Mouse (Mus musculus) intestine, embryonic 15.5 days (tissue): ENCODE measurements around the gene Galk1. TPM values are rescaled to one million over a fixed set of nuclear protein-coding genes. Genes with fewer than 3 reads are reported as not detected.

Experiments
- ATAC-seq: fragments of 200-750 bp; cut with Nextera tagmentation; 2 replicates; pipeline ENCODE4 v1.8.0; 2017; ENCODE audit warnings: moderate TSS enrichment, moderate library complexity
- H3K27ac ChIP-seq: fragments of 300-500 bp; sonication (generic); 2 replicates; pipeline ENCODE4 v1.5.1; 2015; ENCODE audit warnings: mild to moderate bottlenecking, inconsistent platforms
- H3K27me3 ChIP-seq: fragments of 300-500 bp; sonication (generic); replicated peaks from 2 replicates; pipeline ENCODE4 v1.6.1; 2015; ENCODE audit warnings: inconsistent platforms
- H3K36me3 ChIP-seq: fragments of 300-500 bp; sonication (generic); 2 replicates; pipeline ENCODE4 v1.6.1; 2015; ENCODE audit warnings: inconsistent platforms
- H3K4me1 ChIP-seq: fragments of 300-500 bp; sonication (generic); replicated peaks from 2 replicates; pipeline ENCODE4 v1.6.1; 2015; ENCODE audit warnings: inconsistent platforms
- H3K4me2 ChIP-seq: fragments of 300-500 bp; sonication (generic); replicated peaks from 2 replicates; pipeline ENCODE4 v1.6.1; 2015; ENCODE audit warnings: mild to moderate bottlenecking, inconsistent platforms
- H3K4me3 ChIP-seq: fragments of 300-500 bp; sonication (generic); replicated peaks from 2 replicates; pipeline ENCODE4 v1.5.1; 2015; ENCODE audit warnings: inconsistent platforms
- H3K9ac ChIP-seq: fragments of 300-500 bp; sonication (generic); 2 replicates; pipeline ENCODE4 v1.6.1; 2015; ENCODE audit warnings: inconsistent platforms
- H3K9me3 ChIP-seq: fragments of 300-500 bp; sonication (generic); 2 replicates; pipeline ENCODE4 v1.6.1; 2016; ENCODE audit warnings: inconsistent platforms
- WGBS: fragments of 180-500 bp; shearing (Covaris S2); methylation state at CpG from one replicate; pipeline ENCODE4 v1.1.7; 2015; 5-methylcytosine and 5-hydroxymethylcytosine counted together
- polyA plus RNA-seq: library from polyadenylated mRNA; unstranded; fragments of >200 nt; fragmentation: Nextera tagmentation; extraction: Ambion mirVana; gene quantifications from 2 replicates; pipeline ENCODE4 v1.2.1, GENCODE M21; 2015

Gene Galk1
- polyA plus RNA-seq, 1 experiment from 2014 or later, result 274 TPM

DNA sequence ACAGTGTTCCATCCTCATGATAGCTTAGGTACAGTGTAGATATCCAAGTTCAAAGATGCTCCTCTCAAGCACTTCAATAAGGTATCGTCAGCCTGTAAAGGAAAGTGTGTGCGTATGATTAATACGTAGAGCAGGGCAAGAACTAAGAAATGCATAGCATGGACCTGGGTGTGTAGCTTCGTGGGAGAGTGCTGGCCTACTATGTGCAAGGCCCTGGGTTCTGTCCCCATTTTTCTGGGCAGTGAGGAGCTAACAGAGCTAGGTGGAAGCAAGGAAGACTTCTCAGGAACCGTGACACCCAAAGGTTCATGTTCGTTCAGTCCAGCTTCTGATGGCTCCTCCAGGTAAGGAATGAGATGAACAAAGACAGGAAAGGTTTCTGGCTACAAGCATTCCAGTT, 32.7 kb upstream of the Galk1 start:
- Histone ChIP-seq H3K27me3 (no peaks in the 10 kb centered on the region), H3K36me3 (peaks cover 43% of the 10 kb centered on the region), H3K9me3 (no peaks in the 10 kb centered on the region), H3K4me2 (no peak overlapping the region), H3K4me1 (no peaks in the 10 kb centered on the region), H3K4me3 (no peak overlapping the region), H3K27ac (no peak overlapping the region), H3K9ac (no peak overlapping the region)
- ATAC-seq, result no peak
- 97% methylated on average over 6 of the region's 6 CpGs for WGBS

DNA sequence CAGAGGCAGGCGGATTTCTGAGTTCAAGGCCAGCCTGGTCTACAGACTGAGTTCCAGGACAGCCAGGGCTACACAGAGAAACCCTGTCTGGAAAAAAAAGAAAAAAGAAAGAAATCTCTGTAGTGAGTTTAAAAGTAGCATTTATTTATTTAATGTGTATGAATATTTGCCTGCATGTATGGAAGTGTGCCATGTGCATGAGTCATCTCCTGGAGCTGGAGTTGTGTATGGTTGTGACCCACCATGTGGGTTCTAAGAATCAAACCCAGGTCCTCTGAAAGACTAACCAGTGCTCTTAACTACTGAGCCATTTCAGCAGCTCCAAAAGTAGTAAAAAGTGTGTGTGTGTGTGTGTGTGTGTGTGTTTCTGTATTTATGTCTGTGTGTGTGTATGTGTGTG, 30.8 kb upstream of the Galk1 start:
- Histone ChIP-seq H3K4me1 (no peaks in the 10 kb centered on the region), H3K36me3 (peaks cover 26% of the 10 kb centered on the region), H3K4me2 (no peak overlapping the region), H3K9me3 (no peaks in the 10 kb centered on the region), H3K9ac (no peak overlapping the region), H3K4me3 (no peak overlapping the region), H3K27ac (no peak overlapping the region), H3K27me3 (no peaks in the 10 kb centered on the region)
- WGBS, result 100% methylated on average over 1 of the region's 1 CpGs
- ATAC-seq, result no peak

DNA sequence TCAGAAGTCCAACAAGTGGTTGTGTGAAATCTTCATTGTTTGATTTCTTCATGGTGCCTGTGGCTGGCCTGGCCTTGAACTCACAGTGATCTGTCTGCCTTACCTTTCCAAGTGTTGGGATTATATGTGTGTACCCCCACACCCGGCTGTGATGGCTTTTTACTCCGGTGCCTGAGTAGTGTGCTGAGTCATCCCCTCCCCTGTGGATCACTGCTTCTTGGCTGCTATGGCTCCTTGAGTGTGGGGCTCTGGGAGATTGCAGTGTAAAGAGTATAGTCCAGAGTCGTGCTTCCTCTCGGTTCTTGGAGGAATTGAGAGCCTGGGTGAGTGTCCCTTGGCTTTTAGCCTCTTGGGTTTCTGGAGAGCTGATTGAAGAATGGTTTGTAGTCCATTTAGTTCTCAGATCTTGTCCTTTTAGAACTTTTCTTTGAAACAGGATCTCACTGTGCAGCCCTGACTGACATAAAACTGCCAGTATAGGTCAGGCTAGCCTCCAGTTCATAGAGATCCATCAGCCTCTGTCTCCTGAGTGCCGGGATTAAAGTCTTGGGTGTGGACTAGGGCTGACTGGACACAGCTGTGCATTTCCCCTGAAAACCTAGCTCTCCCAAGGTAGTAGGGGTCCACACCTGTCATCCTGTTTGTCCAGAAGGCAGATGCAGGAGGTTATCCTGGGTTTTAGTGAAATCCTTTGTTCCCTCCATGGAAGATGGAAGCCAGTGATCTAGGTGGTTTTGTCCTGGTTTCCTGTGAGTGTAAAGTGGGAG, 30.0 kb upstream of the Galk1 start:
- no peak overlapping the region for H3K9ac ChIP-seq
- no peaks in the 10 kb centered on the region for H3K4me1 ChIP-seq
- ATAC-seq, result no peak
- 83% methylated on average over 5 of the region's 5 CpGs for WGBS
- no peaks in the 10 kb centered on the region for H3K9me3 ChIP-seq
- no peak overlapping the region for H3K4me2 ChIP-seq
- no peak overlapping the region for H3K4me3 ChIP-seq
- H3K27me3 ChIP-seq, result no peaks in the 10 kb centered on the region
- no peak overlapping the region for H3K27ac ChIP-seq
- H3K36me3 ChIP-seq, result peaks cover 20% of the 10 kb centered on the region

DNA sequence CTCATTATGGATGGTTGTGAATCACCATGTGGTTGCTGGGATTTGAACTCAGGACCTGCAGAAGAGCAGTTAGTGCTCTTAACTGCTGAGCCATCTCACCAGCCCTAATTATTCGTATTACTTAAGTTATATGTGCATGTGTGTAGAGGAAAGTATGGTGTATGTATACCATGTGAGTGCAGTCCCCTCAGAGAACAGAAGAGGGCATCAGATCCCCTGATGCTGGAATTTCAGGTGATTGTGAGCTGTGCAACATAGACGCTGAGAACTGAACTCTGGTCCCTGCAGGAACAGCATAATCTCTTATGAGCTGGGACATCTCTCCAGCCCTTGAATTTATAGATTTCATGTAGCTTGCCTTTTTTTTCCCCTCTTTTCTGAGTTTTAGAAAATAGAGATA, 29.3 kb upstream of the Galk1 start:
- H3K4me2 ChIP-seq, result no peak overlapping the region
- H3K9me3 ChIP-seq, result no peaks in the 10 kb centered on the region
- no peaks in the 10 kb centered on the region for H3K4me1 ChIP-seq
- WGBS, result 99% methylated on average over 2 of the region's 2 CpGs
- no peak overlapping the region for H3K4me3 ChIP-seq
- H3K27me3 ChIP-seq, result no peaks in the 10 kb centered on the region
- H3K27ac ChIP-seq, result no peak overlapping the region
- no peak overlapping the region for H3K9ac ChIP-seq
- ATAC-seq, result no peak
- peaks cover 18% of the 10 kb centered on the region; the same call in 1 of the 2 replicates for H3K36me3 ChIP-seq

DNA sequence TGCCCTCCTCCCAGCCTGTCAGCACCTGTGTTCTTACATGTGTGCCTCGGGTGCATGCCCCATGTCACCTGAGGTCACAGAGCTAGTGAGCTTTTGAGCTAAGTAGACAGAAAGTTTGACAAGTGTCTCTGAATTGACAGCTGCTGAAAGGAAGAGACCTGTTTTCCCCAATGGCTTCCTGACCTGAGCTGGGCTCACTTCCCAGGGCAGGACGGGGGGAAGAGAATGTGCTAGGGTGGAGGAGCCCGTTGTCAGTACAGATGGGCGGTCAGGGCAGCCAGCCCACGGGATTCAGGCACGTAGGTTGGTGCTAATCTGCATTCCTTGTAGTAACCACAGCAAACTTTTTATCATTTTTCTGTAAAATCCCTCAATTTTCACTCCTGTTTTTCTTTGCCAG, 28.1 kb upstream of the Galk1 start:
- H3K36me3 ChIP-seq, result peaks cover 14% of the 10 kb centered on the region; the same call in 1 of the 2 replicates
- WGBS, result 87% methylated on average over 6 of the region's 6 CpGs

DNA sequence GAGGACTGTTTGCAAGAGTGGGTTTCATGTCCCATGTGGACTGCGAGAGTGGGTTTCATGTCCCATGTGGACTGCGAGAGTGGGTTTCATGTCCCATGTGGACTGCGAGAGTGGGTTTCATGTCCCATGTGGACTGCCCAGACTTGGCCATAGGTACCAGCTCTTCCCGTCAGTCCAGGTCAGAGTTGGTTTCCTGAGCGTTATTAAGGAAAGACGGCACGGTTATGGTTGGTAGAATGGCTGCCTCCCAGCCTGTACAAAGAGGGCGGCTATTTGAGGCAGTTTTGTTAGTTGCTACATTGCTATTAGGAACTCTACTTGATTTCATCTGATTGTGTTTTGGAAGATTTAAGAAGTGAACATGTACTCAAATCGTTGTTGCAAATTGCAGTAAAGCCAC, 25.3 kb upstream of the Galk1 start:
- Histone ChIP-seq H3K4me3 (no peak overlapping the region), H3K9ac (no peak overlapping the region), H3K36me3 (peaks cover 12% of the 10 kb centered on the region; the same call in 1 of the 2 replicates), H3K4me1 (peaks cover under 1% of the 10 kb centered on the region; the same call in 1 of the 2 replicates), H3K27ac (no peak overlapping the region), H3K4me2 (no peak overlapping the region), H3K27me3 (no peaks in the 10 kb centered on the region), H3K9me3 (no peaks in the 10 kb centered on the region)
- 88% methylated on average over 9 of the region's 9 CpGs for WGBS
- no peak for ATAC-seq

More for the DNA sequence above, 28.1 kb upstream of the Galk1 start:
- no peak overlapping the region for H3K27ac ChIP-seq
- H3K9me3 ChIP-seq, result no peaks in the 10 kb centered on the region
- no peak overlapping the region for H3K4me3 ChIP-seq
- no peak for ATAC-seq
- no peak overlapping the region for H3K9ac ChIP-seq
- no peak overlapping the region for H3K4me2 ChIP-seq
- H3K4me1 ChIP-seq, result no peaks in the 10 kb centered on the region
- H3K27me3 ChIP-seq, result no peaks in the 10 kb centered on the region

DNA sequence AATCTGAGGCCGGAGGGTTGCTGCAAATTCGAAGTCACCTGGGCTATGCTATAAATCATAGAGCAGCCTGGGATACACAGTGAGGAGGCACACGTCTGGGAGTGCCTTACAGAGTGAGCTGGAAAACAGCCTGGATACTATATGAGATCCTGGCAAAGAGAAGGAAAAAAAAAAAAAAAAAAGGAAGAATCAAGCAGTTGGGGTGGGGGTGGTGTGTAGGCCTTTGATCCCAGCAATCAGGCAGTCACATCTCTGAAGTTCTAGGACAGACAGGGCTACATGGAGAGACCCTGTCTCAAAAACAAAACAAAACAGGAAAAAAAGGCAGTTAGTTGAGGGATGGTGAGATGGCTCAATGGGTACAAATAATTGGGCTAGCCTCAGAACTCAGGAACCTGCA, 24.2 kb upstream of the Galk1 start:
- H3K27ac ChIP-seq, result no peak overlapping the region
- H3K4me1 ChIP-seq, result peaks cover 4% of the 10 kb centered on the region; the same call in 1 of the 2 replicates
- WGBS, result 84% methylated on average over 3 of the region's 3 CpGs
- H3K27me3 ChIP-seq, result no peaks in the 10 kb centered on the region
- no peak for ATAC-seq
- H3K9ac ChIP-seq, result no peak overlapping the region
- peaks cover 13% of the 10 kb centered on the region; the same call in 1 of the 2 replicates for H3K36me3 ChIP-seq
- no peaks in the 10 kb centered on the region for H3K9me3 ChIP-seq
- H3K4me3 ChIP-seq, result no peak overlapping the region
- no peak overlapping the region for H3K4me2 ChIP-seq

DNA sequence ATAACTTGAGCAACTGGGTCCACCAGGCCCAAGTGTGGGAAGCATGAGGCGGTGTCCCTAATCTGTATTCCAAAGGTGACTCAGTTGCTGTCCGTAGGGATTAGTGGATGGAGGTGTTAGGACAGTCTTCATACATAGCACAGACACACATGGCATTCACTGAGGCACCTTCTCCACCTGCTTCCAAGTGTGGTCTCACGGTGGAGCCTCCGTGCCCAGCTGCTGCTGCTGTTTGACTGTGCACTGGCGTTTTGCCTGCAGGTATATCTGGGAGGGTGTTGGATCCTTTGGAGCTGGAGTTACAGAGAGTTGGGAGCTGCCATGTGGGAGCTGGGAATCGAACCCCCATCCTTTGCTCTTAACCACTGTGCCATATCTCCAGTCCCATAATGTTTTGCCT, 22.1 kb upstream of the Galk1 start:
- no peaks in the 10 kb centered on the region for H3K9me3 ChIP-seq
- peaks cover 4% of the 10 kb centered on the region; the same call in 1 of the 2 replicates for H3K36me3 ChIP-seq
- no peak overlapping the region for H3K4me2 ChIP-seq
- ATAC-seq, result no peak
- H3K27me3 ChIP-seq, result no peaks in the 10 kb centered on the region
- no peak overlapping the region for H3K4me3 ChIP-seq
- H3K4me1 ChIP-seq, result peaks cover 10% of the 10 kb centered on the region; the same call in 1 of the 2 replicates
- WGBS, result 92% methylated on average over 6 of the region's 6 CpGs
- no peak overlapping the region for H3K9ac ChIP-seq
- no peak overlapping the region for H3K27ac ChIP-seq

DNA sequence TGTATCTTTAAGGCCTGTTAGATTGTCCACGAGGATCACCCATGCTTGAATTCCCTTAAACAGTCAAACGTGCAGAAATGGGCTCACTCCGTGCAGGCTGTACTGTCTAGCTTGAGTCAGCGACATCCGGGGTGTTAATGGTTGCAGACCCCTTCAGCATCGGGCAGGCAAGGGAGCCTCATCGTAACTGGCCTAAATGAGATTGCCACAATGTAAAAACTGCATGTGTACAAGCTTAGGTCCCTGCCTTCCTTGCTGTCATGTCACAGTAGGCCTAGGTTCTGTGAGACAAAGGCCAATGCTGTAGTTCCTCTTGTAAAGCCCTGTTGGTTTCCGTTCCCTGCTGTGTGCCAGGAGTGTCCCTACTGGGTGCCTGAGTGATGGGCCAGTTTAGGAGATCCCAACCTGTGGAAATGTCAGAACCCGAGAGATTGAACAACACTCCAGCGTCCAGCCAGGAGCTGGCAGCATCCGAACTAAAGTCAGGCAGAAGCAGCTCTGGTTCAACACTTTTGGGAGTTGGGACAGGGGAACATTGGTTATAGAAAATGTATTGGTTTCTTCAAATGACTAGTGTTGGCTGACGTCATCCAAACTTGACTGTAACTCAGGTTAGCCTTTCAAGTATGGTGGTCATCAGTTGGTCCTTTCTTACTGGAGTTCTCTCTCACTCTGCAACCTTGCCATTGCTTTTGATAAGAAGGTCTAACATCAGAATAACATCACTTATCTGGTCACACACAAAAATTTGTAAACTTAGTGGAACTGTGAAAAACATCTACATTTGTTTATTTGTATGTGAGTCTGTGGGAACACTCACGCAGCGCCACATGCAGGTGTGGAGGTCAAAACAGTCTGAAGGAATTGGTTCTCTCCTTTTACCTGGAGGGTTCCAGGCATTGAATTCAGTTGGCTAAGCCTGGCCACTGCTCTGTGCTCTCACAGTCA, 18.7 kb upstream of the Galk1 start:
- Histone ChIP-seq H3K9ac (peak overlapping the region; percentile 91), H3K9me3 (no peaks in the 10 kb centered on the region), H3K27me3 (no peaks in the 10 kb centered on the region), H3K4me3 (peak overlapping the region; percentile 79), H3K27ac (peak overlapping the region; percentile 100), H3K36me3 (peaks cover 4% of the 10 kb centered on the region; the same call in 1 of the 2 replicates), H3K4me1 (peaks cover 10% of the 10 kb centered on the region; the same call in 1 of the 2 replicates), H3K4me2 (peak overlapping the region; percentile 85)
- ATAC-seq, result peak; percentile 34
- 23% methylated on average over 14 of the region's 14 CpGs for WGBS

DNA sequence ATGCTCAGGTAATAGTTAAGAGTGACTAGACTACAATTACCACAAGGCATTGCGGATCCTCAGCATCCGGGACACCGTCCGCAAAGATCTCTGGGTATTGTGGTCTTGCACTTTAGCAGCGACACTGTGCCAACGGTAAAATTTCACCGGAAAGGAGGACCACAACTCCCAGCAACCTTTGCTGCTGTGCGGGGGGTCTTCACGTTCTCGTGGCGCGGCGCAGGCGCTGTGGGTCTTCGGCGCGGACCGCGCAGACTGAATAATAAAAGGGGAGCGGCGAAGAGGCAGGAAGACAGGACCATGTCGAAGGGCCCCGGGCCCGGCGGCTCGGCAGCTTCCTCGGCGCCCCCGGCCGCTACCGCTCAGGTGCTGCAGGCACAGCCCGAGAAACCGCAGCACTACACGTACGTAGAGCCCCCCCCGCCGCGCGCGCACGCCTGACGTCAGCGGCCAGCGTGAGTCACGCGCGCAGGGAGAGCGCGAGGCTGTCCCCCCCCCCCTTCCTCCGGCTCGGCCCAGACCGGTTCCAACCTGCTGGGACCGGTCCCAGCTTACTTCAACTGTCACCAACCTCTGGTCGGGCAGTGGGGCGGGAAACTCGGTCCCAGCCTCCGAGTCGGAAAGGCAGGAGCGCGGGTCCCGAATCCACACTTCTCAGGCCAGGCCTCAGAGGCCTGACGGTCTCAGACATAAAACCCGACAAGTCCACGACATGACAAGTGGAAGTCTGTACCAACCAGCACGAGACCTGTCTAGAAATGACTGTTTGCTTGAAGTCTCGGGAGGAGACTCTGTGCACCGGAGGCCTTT, 17.8 kb upstream of the Galk1 start, which contains the start of gene Unk:
Unk (plus strand) TSS at position 235 of the 810 bp plus-strand sequence.
- under 1% methylated on average over 67 of the region's 67 CpGs for WGBS
- Histone ChIP-seq H3K4me2 (peak within 1 kb of the TSS; percentile 85), H3K4me1 (peaks cover 10% of the 10 kb centered on the region; the same call in 1 of the 2 replicates), H3K27me3 (no peaks in the 10 kb centered on the region), H3K36me3 (peaks cover 4% of the 10 kb centered on the region; the same call in 1 of the 2 replicates), H3K27ac (peak within 1 kb of the TSS; percentile 100), H3K9ac (peak within 1 kb of the TSS; percentile 91), H3K9me3 (no peaks in the 10 kb centered on the region), H3K4me3 (peak within 1 kb of the TSS; percentile 79)
- peak; percentile 96 for ATAC-seq

DNA sequence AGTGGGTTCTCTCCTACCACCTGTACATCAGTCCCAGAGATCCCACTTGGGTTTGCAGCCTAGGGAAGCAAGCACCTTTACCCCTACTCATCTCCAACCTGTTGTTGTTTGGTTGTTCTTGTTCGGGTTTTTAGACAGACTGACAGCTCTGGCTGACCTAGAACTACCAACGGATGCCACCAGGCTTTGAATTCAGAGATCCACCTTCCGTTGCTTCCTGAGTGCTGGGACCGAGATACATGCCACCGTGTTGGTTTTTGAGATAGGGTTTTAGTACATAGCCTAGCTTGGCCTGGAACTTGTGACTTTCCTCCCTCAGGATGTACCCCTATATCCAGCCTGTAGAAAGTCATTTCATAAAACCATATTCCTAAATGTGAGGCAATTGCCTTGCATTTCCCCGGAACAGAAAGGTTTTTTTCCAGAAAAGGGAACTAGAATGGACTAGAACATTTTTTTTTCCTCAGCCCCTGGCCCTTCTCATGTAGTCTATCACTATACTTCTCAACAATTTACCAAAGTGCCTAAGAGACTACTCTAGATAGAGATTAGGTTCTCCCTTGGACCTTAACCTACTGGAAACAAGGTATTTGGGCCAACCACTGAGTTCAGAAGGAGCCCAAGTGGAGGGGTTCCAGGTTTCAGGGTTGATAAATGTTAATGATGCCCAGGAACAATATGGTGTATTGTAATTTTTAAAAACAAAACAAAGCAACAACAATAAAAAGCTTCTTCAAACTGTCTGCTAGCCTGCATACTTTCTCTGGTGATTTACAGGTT, 16.8 kb upstream of the Galk1 start:
- peak overlapping the region; percentile 48 for H3K27ac ChIP-seq
- no peak for ATAC-seq
- H3K9ac ChIP-seq, result peak overlapping the region; percentile 28; the same call in 1 of the 2 replicates
- H3K27me3 ChIP-seq, result no peaks in the 10 kb centered on the region
- H3K4me3 ChIP-seq, result peak overlapping the region; percentile 79
- H3K4me1 ChIP-seq, result peaks cover 10% of the 10 kb centered on the region; the same call in 1 of the 2 replicates
- peak overlapping the region; percentile 68 for H3K4me2 ChIP-seq
- no peaks in the 10 kb centered on the region for H3K9me3 ChIP-seq
- peaks cover 4% of the 10 kb centered on the region; the same call in 1 of the 2 replicates for H3K36me3 ChIP-seq
- 75% methylated on average over 6 of the region's 6 CpGs for WGBS
